ENCODE assay signal across 8 mouse cellular contexts in genomic region chr2:117438586-117439371, GRCm38 (mm10).
DNase-seq lines count a peak whose midpoint lies in the region; ATAC-seq and TF ChIP-seq lines count a peak whose summit lies in the region.

No protein-coding gene starts in this region.

- no peak overlapping the region for H3K4me2 ChIP-seq in heart, embryonic 11.5 days
- H3K4me2 ChIP-seq in intestine, embryonic 16.5 days (ENCODE audit: low read depth, low read length) = no peak overlapping the region
- H3K4me2 ChIP-seq in midbrain, embryonic 12.5 days (replicated peaks) = no peak overlapping the region

- no peaks in the 10 kb centered on the region for H3K27me3 ChIP-seq in heart, embryonic 11.5 days (ENCODE audit: control insufficient read depth, insufficient read depth, low read length)
- H3K27me3 ChIP-seq in cerebellum, adult 2 months (ENCODE audit: control insufficient read depth, insufficient read depth, low read length) = no peaks in the 10 kb centered on the region
- no peaks in the 10 kb centered on the region for H3K27me3 ChIP-seq in intestine, embryonic 16.5 days (replicated peaks; ENCODE audit: control insufficient read depth, insufficient read depth, low read length)
- H3K27me3 ChIP-seq in midbrain, embryonic 12.5 days = 0 out of 2 replicates have a peak, but pooled peaks cover 3% of the 10 kb centered on the region
- H3K27me3 ChIP-seq in small intestine, adult 2 months (ENCODE audit: control insufficient read depth, insufficient read depth, low read length) = no peaks in the 10 kb centered on the region

- TF ChIP-seq POLR2A in cerebellum, adult 2 months (IDR thresholded peaks at IDR 0.05; ENCODE audit: borderline replicate concordance, insufficient read depth, low read length) = no peak
- no peak for TF ChIP-seq POLR2A in small intestine, adult 2 months (IDR thresholded peaks at IDR 0.05; ENCODE audit: low read depth, low read length)

- no peak overlapping the region for H3K27ac ChIP-seq in heart, embryonic 11.5 days (ENCODE audit: low read depth, low read length)
- H3K27ac ChIP-seq in cerebellum, adult 2 months (ENCODE audit: insufficient read depth, low read length) = no peak overlapping the region
- H3K27ac ChIP-seq in intestine, embryonic 16.5 days (ENCODE audit: low read length) = no peak overlapping the region
- H3K27ac ChIP-seq in midbrain, embryonic 12.5 days (replicated peaks) = no peak overlapping the region
- H3K27ac ChIP-seq in small intestine, adult 2 months (ENCODE audit: insufficient read depth, low read depth, low read length) = 0 out of 2 replicates have a peak overlapping the region, but pooled peaks have one; percentile 22

- WGBS in heart, embryonic 11.5 days (ENCODE audit: insufficient replicate concordance) = 61% methylated on average over 8 of the region's 8 CpGs
- 68% methylated on average over 8 of the region's 8 CpGs for WGBS in cerebellum, adult 2 months
- WGBS in intestine, embryonic 16.5 days = 66% methylated on average over 8 of the region's 8 CpGs
- 68% methylated on average over 8 of the region's 8 CpGs for WGBS in midbrain, embryonic 12.5 days
- WGBS in small intestine, adult 2 months = 52% methylated on average over 8 of the region's 8 CpGs

- peak; percentile 91 for TF ChIP-seq CTCF in cerebellum, adult 2 months (IDR thresholded peaks at IDR 0.05; ENCODE audit: borderline replicate concordance, insufficient read depth, low read depth, low read length)
- peak; percentile 72; the same call in 1 of the 2 replicates for TF ChIP-seq CTCF in small intestine, adult 2 months (IDR thresholded peaks at IDR 0.05; ENCODE audit: extremely low read depth, insufficient read length, insufficient replicate concordance, low read depth, low read length)

- no peak for ATAC-seq in heart, embryonic 11.5 days (replicated peaks; ENCODE audit: insufficient number of reproducible peaks, low FRiP score, low TSS enrichment)
- peak; percentile 89 for ATAC-seq in frontal cortex, adult (ENCODE audit: low TSS enrichment)
- ATAC-seq in intestine, embryonic 16.5 days = peak; percentile 69; the same call in 1 of the 2 replicates
- peak; percentile 78 for ATAC-seq in midbrain, embryonic 12.5 days (ENCODE audit: low FRiP score, low read depth)

- H3K9me3 ChIP-seq in heart, embryonic 11.5 days (replicated peaks; ENCODE audit: control insufficient read depth, low read length) = no peaks in the 10 kb centered on the region
- no peaks in the 10 kb centered on the region for H3K9me3 ChIP-seq in intestine, embryonic 16.5 days (ENCODE audit: control insufficient read depth, low read length)
- no peaks in the 10 kb centered on the region for H3K9me3 ChIP-seq in midbrain, embryonic 12.5 days

- no peak overlapping the region for H3K4me3 ChIP-seq in heart, embryonic 11.5 days (ENCODE audit: low read depth, low read length)
- H3K4me3 ChIP-seq in cerebellum, adult 2 months (replicated peaks; ENCODE audit: insufficient read depth, low read depth, low read length) = no peak overlapping the region
- H3K4me3 ChIP-seq in intestine, embryonic 16.5 days (ENCODE audit: low read length) = no peak overlapping the region
- H3K4me3 ChIP-seq in midbrain, embryonic 12.5 days = no peak overlapping the region
- no peak overlapping the region for H3K4me3 ChIP-seq in small intestine, adult 2 months (ENCODE audit: low read depth, low read length)

- H3K36me3 ChIP-seq in heart, embryonic 11.5 days (ENCODE audit: control insufficient read depth, insufficient read depth, low read length) = no peaks in the 10 kb centered on the region
- no peaks in the 10 kb centered on the region for H3K36me3 ChIP-seq in intestine, embryonic 16.5 days (ENCODE audit: control insufficient read depth, insufficient read depth, low read length)
- no peaks in the 10 kb centered on the region for H3K36me3 ChIP-seq in midbrain, embryonic 12.5 days
- H3K36me3 ChIP-seq in small intestine, adult 2 months (ENCODE audit: control insufficient read depth, insufficient read depth, low read length) = no peaks in the 10 kb centered on the region

- no peak overlapping the region for H3K9ac ChIP-seq in heart, embryonic 11.5 days (ENCODE audit: low read depth, low read length)
- H3K9ac ChIP-seq in intestine, embryonic 16.5 days (ENCODE audit: low read depth, low read length) = no peak overlapping the region
- H3K9ac ChIP-seq in midbrain, embryonic 12.5 days (replicated peaks) = no peak overlapping the region

- H3K4me1 ChIP-seq in heart, embryonic 11.5 days (ENCODE audit: control insufficient read depth, insufficient read depth, low read length) = no peaks in the 10 kb centered on the region
- H3K4me1 ChIP-seq in cerebellum, adult 2 months (ENCODE audit: control insufficient read depth, insufficient read depth, low read length) = no peaks in the 10 kb centered on the region
- H3K4me1 ChIP-seq in intestine, embryonic 16.5 days (ENCODE audit: control insufficient read depth, insufficient read depth, low read length) = no peaks in the 10 kb centered on the region
- H3K4me1 ChIP-seq in midbrain, embryonic 12.5 days = no peaks in the 10 kb centered on the region; the same call in 1 of the 2 replicates
- H3K4me1 ChIP-seq in small intestine, adult 2 months (ENCODE audit: control insufficient read depth, insufficient read depth, insufficient read length, low read length) = no peaks in the 10 kb centered on the region

- peak; percentile 52 to 76 for DNase-seq in heart, adult 18-20 months
- peak; percentile 51 to 67 for DNase-seq in cerebellum, adult 2 months
- DNase-seq in left cerebral cortex, adult 9 months (ENCODE audit: low spot score in 2 of 2) = peak; percentile 73 to 89
